Mouse (Mus musculus): ENCODE data around the gene Pola1.

DNA sequence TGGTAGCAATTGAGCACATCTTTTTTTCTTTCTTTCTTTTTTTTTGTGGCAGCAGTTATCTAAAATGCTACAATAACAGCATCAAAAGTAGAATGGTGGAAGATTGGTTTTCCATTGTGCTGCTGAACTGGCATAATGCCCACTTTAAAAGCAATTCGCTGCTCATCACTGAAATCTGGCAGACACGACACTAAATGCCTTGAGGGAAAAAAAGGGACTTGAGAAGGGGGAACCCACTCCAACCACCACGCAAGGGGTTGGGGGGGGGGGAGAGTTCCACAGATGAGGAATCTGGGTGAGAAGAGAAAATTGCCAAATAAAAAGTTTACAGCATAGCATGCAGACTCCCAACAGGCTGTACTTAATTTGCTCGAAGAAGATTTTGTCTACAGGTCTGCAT, 314.4 kb downstream of the Pola1 start:
- TF ChIP-seq CTCF (IDR thresholded peaks at IDR 0.05; ENCODE audit: control insufficient read depth, insufficient read depth, insufficient read length) = no peak
- no peak for TF ChIP-seq MYOG (IDR thresholded peaks at IDR 0.05; ENCODE audit: control insufficient read depth, extremely low read depth, insufficient read length)
- TF ChIP-seq CEBPB (IDR thresholded peaks at IDR 0.05; ENCODE audit: low read depth) = no peak
- TF ChIP-seq USF1 (IDR thresholded peaks at IDR 0.05; ENCODE audit: low read depth) = no peak
- no peak for TF ChIP-seq FOSL1 (IDR thresholded peaks at IDR 0.05; ENCODE audit: insufficient read depth, low read length, poor library complexity, severe bottlenecking)
